Mouse (Mus musculus): ENCODE measurements around the gene Asah2. TPM values are rescaled to one million over a fixed set of nuclear protein-coding genes. Genes with fewer than 3 reads are reported as not detected.
A peak's percentile ranks its signal among the peaks of the same experiment; 100 is the strongest.
"Not testable (repeated sequence)": the region's sequence is repeated elsewhere in the genome, so short reads cannot be mapped to it uniquely, and the experiment has no call there.

The Asah2 gene
- polyA plus RNA-seq (2015; fragmentation: Nextera tagmentation; extraction: Ambion mirVana) = 0.40 and 0.77 TPM in 2 replicates

- Histone ChIP-seq H3K4me2 (replicated peaks) (peak within 1 kb of the TSS; percentile 61), H3K36me3 (no peaks in the 10 kb centered on the region), H3K4me3 (replicated peaks) (peak within 1 kb of the TSS; percentile 54), H3K27me3 (0 out of 2 replicates have a peak, but pooled peaks cover 3% of the 10 kb centered on the region), H3K27ac (peak within 1 kb of the TSS; percentile 60; the same call in 1 of the 2 replicates), H3K9ac (replicated peaks) (peak within 1 kb of the TSS; percentile 76), H3K4me1 (replicated peaks) (0 out of 2 replicates have a peak, but pooled peaks cover 2% of the 10 kb centered on the region), H3K9me3 (no peaks in the 10 kb centered on the region)
- WGBS = 0% methylated on average over 28 of the region's 28 CpGs
- ATAC-seq = peak; percentile 97
Measured at GRCm38 (mm10) chr19:32107771-32108306, at the start of gene Asah2. TSS of gene Asah2 (minus strand) at chr19:32108211.

GRCm38 (mm10) chr19:32157045-32157444, 49.0 kb upstream of the Asah2 start:
- Histone ChIP-seq H3K27ac (no peak overlapping the region), H3K36me3 (peaks cover 14% of the 10 kb centered on the region; the same call in 1 of the 2 replicates), H3K9ac (replicated peaks) (no peak overlapping the region), H3K4me2 (replicated peaks) (no peak overlapping the region), H3K9me3 (no peaks in the 10 kb centered on the region), H3K27me3 (no peaks in the 10 kb centered on the region), H3K4me1 (replicated peaks) (no peaks in the 10 kb centered on the region), H3K4me3 (replicated peaks) (no peak overlapping the region)
- 90% methylated on average over 6 of the region's 6 CpGs for WGBS
- ATAC-seq = no peak

GRCm38 (mm10) chr19:32152529-32152928, 44.5 kb upstream of the Asah2 start:
- Histone ChIP-seq H3K36me3 (no peaks in the 10 kb centered on the region), H3K27me3 (no peaks in the 10 kb centered on the region), H3K4me3 (replicated peaks) (no peak overlapping the region), H3K27ac (no peak overlapping the region), H3K9me3 (no peaks in the 10 kb centered on the region), H3K4me2 (replicated peaks) (no peak overlapping the region), H3K9ac (replicated peaks) (no peak overlapping the region), H3K4me1 (replicated peaks) (no peaks in the 10 kb centered on the region)
- 76% methylated on average over 6 of the region's 6 CpGs for WGBS
- no peak for ATAC-seq

- ATAC-seq = no peak
- Histone ChIP-seq H3K4me3 (replicated peaks) (no peak overlapping the region), H3K9ac (replicated peaks) (no peak overlapping the region), H3K36me3 (no peaks in the 10 kb centered on the region), H3K27me3 (no peaks in the 10 kb centered on the region), H3K27ac (no peak overlapping the region), H3K4me2 (replicated peaks) (no peak overlapping the region), H3K9me3 (no peaks in the 10 kb centered on the region), H3K4me1 (replicated peaks) (no peaks in the 10 kb centered on the region)
- 86% methylated on average over 5 of the region's 5 CpGs for WGBS
Measured at GRCm38 (mm10) chr19:32148710-32149109, 40.7 kb upstream of the Asah2 start.

GRCm38 (mm10) chr19:32142383-32142782, 34.4 kb upstream of the Asah2 start:
- Histone ChIP-seq H3K4me3 (replicated peaks) (no peak overlapping the region), H3K27ac (no peak overlapping the region), H3K27me3 (no peaks in the 10 kb centered on the region), H3K9me3 (no peaks in the 10 kb centered on the region), H3K4me1 (replicated peaks) (no peaks in the 10 kb centered on the region), H3K9ac (replicated peaks) (no peak overlapping the region), H3K4me2 (replicated peaks) (no peak overlapping the region), H3K36me3 (no peaks in the 10 kb centered on the region)
- ATAC-seq = no peak
- WGBS = 85% methylated on average over 6 of the region's 6 CpGs

GRCm38 (mm10) chr19:32138361-32139088, 30.5 kb upstream of the Asah2 start:
- H3K36me3 ChIP-seq = no peaks in the 10 kb centered on the region

GRCm38 (mm10) chr19:32137904-32138303, 29.9 kb upstream of the Asah2 start:
- Histone ChIP-seq H3K9me3 (no peaks in the 10 kb centered on the region), H3K36me3 (no peaks in the 10 kb centered on the region), H3K4me1 (replicated peaks) (peaks cover 5% of the 10 kb centered on the region), H3K9ac (replicated peaks) (no peak overlapping the region), H3K4me2 (replicated peaks) (no peak overlapping the region), H3K27ac (no peak overlapping the region), H3K4me3 (replicated peaks) (no peak overlapping the region), H3K27me3 (no peaks in the 10 kb centered on the region)
- ATAC-seq = no peak
- 83% methylated on average over 5 of the region's 5 CpGs for WGBS

More at GRCm38 (mm10) chr19:32138361-32139088, 30.5 kb upstream of the Asah2 start:
- Histone ChIP-seq H3K4me2 (replicated peaks) (no peak overlapping the region), H3K4me3 (replicated peaks) (no peak overlapping the region), H3K27me3 (no peaks in the 10 kb centered on the region), H3K27ac (no peak overlapping the region), H3K9ac (replicated peaks) (no peak overlapping the region), H3K4me1 (replicated peaks) (peaks cover 5% of the 10 kb centered on the region), H3K9me3 (no peaks in the 10 kb centered on the region)
- WGBS = 87% methylated on average over 14 of the region's 14 CpGs
- ATAC-seq = no peak

- no peak overlapping the region for H3K9ac ChIP-seq (replicated peaks)
- no peaks in the 10 kb centered on the region for H3K27me3 ChIP-seq
- no peak overlapping the region for H3K27ac ChIP-seq
- H3K4me3 ChIP-seq (replicated peaks) = no peak overlapping the region
- no peak overlapping the region for H3K4me2 ChIP-seq (replicated peaks)
- H3K4me1 ChIP-seq (replicated peaks) = peaks cover 5% of the 10 kb centered on the region
- ATAC-seq = peak; percentile 56; the same call in 1 of the 2 replicates
- no peaks in the 10 kb centered on the region for H3K9me3 ChIP-seq
- H3K36me3 ChIP-seq = no peaks in the 10 kb centered on the region
- 38% methylated on average over 4 of the region's 4 CpGs for WGBS
Measured at GRCm38 (mm10) chr19:32136888-32137625, 29.0 kb upstream of the Asah2 start.

- not testable (repeated sequence) for H3K36me3 ChIP-seq; H3K4me2 ChIP-seq (replicated peaks); H3K4me3 ChIP-seq (replicated peaks); H3K4me1 ChIP-seq (replicated peaks); H3K27ac ChIP-seq; H3K9ac ChIP-seq (replicated peaks); H3K27me3 ChIP-seq; H3K9me3 ChIP-seq
- 93% methylated on average over 16 of the region's 17 CpGs for WGBS
- ATAC-seq = peak; percentile 70
Measured at GRCm38 (mm10) chr19:32131707-32132488, 23.9 kb upstream of the Asah2 start.

GRCm38 (mm10) chr19:32129281-32129680, 21.3 kb upstream of the Asah2 start:
- 95% methylated on average over 8 of the region's 8 CpGs for WGBS
- no peaks in the 10 kb centered on the region for H3K27me3 ChIP-seq
- no peak overlapping the region for H3K4me3 ChIP-seq (replicated peaks)
- H3K9ac ChIP-seq (replicated peaks) = no peak overlapping the region
- no peaks in the 10 kb centered on the region for H3K4me1 ChIP-seq (replicated peaks)
- peaks cover 3% of the 10 kb centered on the region; the same call in 1 of the 2 replicates for H3K36me3 ChIP-seq
- H3K27ac ChIP-seq = no peak overlapping the region
- no peak overlapping the region for H3K4me2 ChIP-seq (replicated peaks)
- H3K9me3 ChIP-seq = no peaks in the 10 kb centered on the region
- ATAC-seq = no peak

- no peaks in the 10 kb centered on the region for H3K9me3 ChIP-seq
- H3K4me3 ChIP-seq (replicated peaks) = no peak overlapping the region
- H3K27ac ChIP-seq = no peak overlapping the region
- H3K27me3 ChIP-seq = no peaks in the 10 kb centered on the region
- peaks cover 3% of the 10 kb centered on the region; the same call in 1 of the 2 replicates for H3K36me3 ChIP-seq
- 78% methylated on average over 10 of the region's 10 CpGs for WGBS
- no peak overlapping the region for H3K9ac ChIP-seq (replicated peaks)
- no peak overlapping the region for H3K4me2 ChIP-seq (replicated peaks)
- H3K4me1 ChIP-seq (replicated peaks) = no peaks in the 10 kb centered on the region
- ATAC-seq = no peak
Measured at GRCm38 (mm10) chr19:32127180-32127850, 19.3 kb upstream of the Asah2 start.

Measured in midbrain, embryonic 13.5 days (tissue).